Mouse (Mus musculus) CH12.LX (cell line): ENCODE results near the gene St3gal3.

Experiments used
- CHD2 ChIP-seq: IDR thresholded peaks from 2 replicates; pipeline ENCODE4 v1.6.1; 2011; ENCODE audit warnings: low read length, improper control_type of control experiment
- CTCF ChIP-seq, 2 experiments: IDR thresholded peaks in 1 of 2; conservative IDR thresholded peaks in 1 of 2; 2 replicates each; pipeline ENCODE4 v1.5.1; 2011 to 2012; ENCODE audit warnings: low read depth in 2 of 2, low read length in 2 of 2, improper control_type of control experiment in 1 of 2, inconsistent platforms in 1 of 2, mild to moderate bottlenecking in 1 of 2, moderate library complexity in 1 of 2
- E2F4 ChIP-seq: IDR thresholded peaks from 2 replicates; pipeline ENCODE4 v1.6.1; 2011; ENCODE audit warnings: low read depth, low read length, improper control_type of control experiment; ENCODE audit not compliant: insufficient replicate concordance
- ELF1 ChIP-seq: IDR thresholded peaks from 2 replicates; pipeline ENCODE4 v1.6.1; 2014; ENCODE audit warnings: low read depth, mild to moderate bottlenecking, inconsistent platforms, low read length, improper control_type of control experiment
- EP300 ChIP-seq: IDR thresholded peaks from 2 replicates; pipeline ENCODE4 v1.6.1; 2011; ENCODE audit warnings: low read length, improper control_type of control experiment
- IRF4 ChIP-seq: IDR thresholded peaks from 2 replicates; pipeline ENCODE4 v1.6.1; 2014; ENCODE audit warnings: low read depth, mild to moderate bottlenecking, inconsistent platforms, low read length, improper control_type of control experiment
- KAT2A ChIP-seq: IDR thresholded peaks from 2 replicates; pipeline ENCODE4 v1.6.1; 2012; ENCODE audit warnings: low read length, improper control_type of control experiment, inconsistent platforms; ENCODE audit not compliant: insufficient replicate concordance
- POLR2A ChIP-seq: IDR thresholded peaks from 2 replicates; pipeline ENCODE4 v1.6.1; 2011; ENCODE audit warnings: low read depth, mild to moderate bottlenecking, improper control_type of control experiment, low read length
- SIN3A ChIP-seq: IDR thresholded peaks from 2 replicates; pipeline ENCODE4 v1.6.1; 2012; ENCODE audit warnings: low read length, improper control_type of control experiment, inconsistent platforms
- TBP ChIP-seq: conservative IDR thresholded peaks from 2 replicates; pipeline ENCODE4 v1.6.1; 2011; ENCODE audit warnings: low read depth, low read length, improper control_type of control experiment
- UBTF ChIP-seq: IDR thresholded peaks from 2 replicates; pipeline ENCODE4 v1.6.1; 2012; ENCODE audit warnings: low read depth, mild to moderate bottlenecking, inconsistent platforms, low read length, improper control_type of control experiment, moderate library complexity
- ZC3H11A ChIP-seq: IDR thresholded peaks from 2 replicates; pipeline ENCODE4 v1.6.1; 2012; ENCODE audit warnings: low read depth, mild to moderate bottlenecking, inconsistent platforms, low read length, improper control_type of control experiment
- ZKSCAN1 ChIP-seq: IDR thresholded peaks from 2 replicates; pipeline ENCODE4 v1.6.1; 2012; ENCODE audit warnings: low read depth, inconsistent platforms, low read length, improper control_type of control experiment, borderline replicate concordance
- ZNF384 ChIP-seq: IDR thresholded peaks from 2 replicates; pipeline ENCODE4 v1.6.1; 2012; ENCODE audit warnings: low read depth, low read length, improper control_type of control experiment, inconsistent platforms

DNA sequence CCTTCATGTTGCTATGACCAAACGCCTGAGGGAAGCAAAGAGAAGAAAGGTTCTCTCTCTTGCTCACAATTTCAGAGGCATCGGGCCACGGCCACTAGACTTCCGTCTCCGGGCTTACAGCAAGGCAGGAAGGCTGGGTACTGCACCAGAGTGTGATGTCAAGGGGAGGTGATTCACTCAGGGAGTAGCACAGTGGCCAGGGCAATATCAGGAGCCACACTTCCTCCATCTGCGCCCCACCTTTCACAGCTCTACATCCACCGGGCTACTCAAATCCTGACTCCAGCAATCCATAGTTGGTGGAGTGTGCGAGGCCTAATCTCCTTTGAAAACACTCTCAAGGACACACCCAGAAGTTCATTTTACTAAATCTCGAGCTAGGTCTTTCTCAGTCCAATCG lies 17.1 kb downstream of the St3gal3 start:
- TF ChIP-seq CHD2 (no peak), EP300 (no peak), ELF1 (no peak), TBP (no peak), POLR2A (no peak), ZNF384 (no peak), CTCF (conservative IDR thresholded peaks at IDR 0.05 in 1 of 2, IDR thresholded peaks at IDR 0.05 in 1 of 2; ENCODE audit: low read depth in 2 of 2, low read length in 2 of 2) (no peak), SIN3A (no peak), ZC3H11A (no peak), IRF4 (no peak), E2F4 (no peak), UBTF (no peak), KAT2A (no peak), ZKSCAN1 (no peak)
